16 mouse cellular contexts compared by ENCODE assay signal in the genomic region with DNA sequence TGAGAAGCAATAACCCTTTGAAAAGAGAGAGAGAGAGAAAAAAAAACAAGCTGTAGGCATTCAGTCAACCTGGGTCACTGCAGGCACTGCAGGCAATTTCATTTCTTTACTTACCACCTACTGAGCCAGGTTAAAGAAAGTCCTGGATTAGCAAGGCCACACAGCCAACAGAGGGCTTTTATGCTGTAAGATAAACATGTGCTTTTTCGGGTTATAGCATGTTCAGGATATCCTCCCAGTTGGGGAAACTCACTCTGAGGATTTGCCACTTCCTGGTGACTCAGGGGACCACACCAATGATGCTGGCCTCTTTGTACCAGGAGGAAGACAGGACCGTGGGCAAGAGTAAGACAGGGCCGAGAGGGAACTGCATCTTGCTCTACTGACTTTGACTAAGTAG.
"Had no signal": no experiment of that assay in that cellular context is flagged by ENCODE, and none has a peak within 500 bp of the region (broad histone marks: within the 10 kb centered on the region; RNA-seq: fewer than 3 reads in every experiment).

No protein-coding gene starts in this region.

- H3K9ac ChIP-seq: liver, embryonic 15.5 days; liver, postnatal 0 days; lung, embryonic 15.5 days; midbrain, embryonic 12.5 days; midbrain, embryonic 15.5 days; neural tube, embryonic 12.5 days had no signal

- DNase-seq: liver, postnatal 0 days; lung, adult 2 months; lung, postnatal 14 days; lung, postnatal 36 days; right cerebral cortex, postnatal 14 days; thymus, adult 18-20 months; thymus, postnatal 14 days; thymus, postnatal 36 days had no signal

- H3K27me3 ChIP-seq: liver, embryonic 15.5 days; lung, embryonic 15.5 days; megakaryocyte, embryonic 14.5 days; midbrain, embryonic 15.5 days; neural tube, embryonic 12.5 days had no signal

- H3K36me3 ChIP-seq: liver, embryonic 15.5 days; lung, embryonic 15.5 days; midbrain, embryonic 12.5 days; midbrain, embryonic 15.5 days; neural tube, embryonic 12.5 days had no signal

- H3K9me3 ChIP-seq: liver, embryonic 15.5 days; lung, embryonic 15.5 days; midbrain, embryonic 12.5 days; midbrain, embryonic 15.5 days; neural tube, embryonic 12.5 days had no signal

- ATAC-seq: liver, postnatal 0 days; lung, postnatal 0 days; midbrain, embryonic 15.5 days had no signal

- H3K4me3 ChIP-seq: liver, embryonic 15.5 days; lung, embryonic 15.5 days; megakaryocyte, embryonic 14.5 days; midbrain, embryonic 12.5 days; midbrain, embryonic 15.5 days; neural tube, embryonic 12.5 days had no signal

- H3K4me1 ChIP-seq: liver, embryonic 15.5 days; megakaryocyte, embryonic 14.5 days had no signal

- H3K27ac ChIP-seq: liver, embryonic 15.5 days; lung, embryonic 15.5 days; macrophage; midbrain, embryonic 12.5 days; midbrain, embryonic 15.5 days; neural tube, embryonic 12.5 days had no signal

- H3K4me2 ChIP-seq: liver, embryonic 15.5 days; lung, embryonic 15.5 days; midbrain, embryonic 12.5 days; midbrain, embryonic 15.5 days; neural tube, embryonic 12.5 days had no signal
